Mouse (Mus musculus) ES-E14 (cell line): Measurements from ENCODE around the gene Lpp. TPM values are rescaled to one million over a fixed set of nuclear protein-coding genes. Genes with fewer than 3 reads are reported as not detected.

Experiments
- DNase-seq: peaks from one replicate; pipeline ENCODE4 v3.0.0-alpha.2; 2013; ENCODE audit warnings: low read depth, low spot score
- H3K27ac ChIP-seq: 2 replicates; pipeline ENCODE4 v1.5.1; 2012; ENCODE audit warnings: low read depth, mild to moderate bottlenecking, low read length, moderate library complexity, mixed read lengths; ENCODE audit not compliant: poor library complexity, insufficient read depth, severe bottlenecking
- H3K36me3 ChIP-seq: 2 replicates; pipeline ENCODE4 v1.6.1; 2012; ENCODE audit warnings: mild to moderate bottlenecking, low read length, moderate library complexity, mixed read lengths; ENCODE audit not compliant: control insufficient read depth, poor library complexity, insufficient read depth, severe bottlenecking
- H3K4me1 ChIP-seq, 2 experiments: fragments of 150-350 bp in 1 of 2; sonication (generic) in 1 of 2; 2 replicates each; pipeline ENCODE4 v1.6.1; 2012; ENCODE audit warnings: low read length in 2 of 2, mild to moderate bottlenecking in 1 of 2, mixed read lengths in 1 of 2; ENCODE audit not compliant: control insufficient read depth in 2 of 2, insufficient read depth in 2 of 2, poor library complexity in 1 of 2
- H3K4me3 ChIP-seq, 2 experiments: fragments of 150-350 bp in 1 of 2; sonication (generic) in 1 of 2; 2 replicates each; pipeline ENCODE4 v1.5.1; 2012; ENCODE audit warnings: low read length in 2 of 2, low read depth in 1 of 2, mild to moderate bottlenecking in 1 of 2, mixed read lengths in 1 of 2; ENCODE audit not compliant: insufficient read depth in 1 of 2, poor library complexity in 1 of 2, severe bottlenecking in 1 of 2
- H3K9ac ChIP-seq: 2 replicates; pipeline ENCODE4 v1.6.1; 2012; ENCODE audit warnings: low read depth, mild to moderate bottlenecking, low read length, mixed read lengths; ENCODE audit not compliant: poor library complexity, insufficient read depth, severe bottlenecking
- H3K9me3 ChIP-seq: fragments of 150-350 bp; sonication (generic); 2 replicates; pipeline ENCODE4 v1.6.1; 2012; ENCODE audit warnings: low read depth, mild to moderate bottlenecking, low read length; ENCODE audit not compliant: control insufficient read depth, insufficient read depth
- CHD2 ChIP-seq: IDR thresholded peaks from 2 replicates; pipeline ENCODE4 v1.6.1; 2014; ENCODE audit warnings: mild to moderate bottlenecking, low read depth, low read length, inconsistent platforms
- HCFC1 ChIP-seq: IDR thresholded peaks from 2 replicates; pipeline ENCODE4 v1.6.1; 2012; ENCODE audit warnings: low read length, inconsistent platforms, borderline replicate concordance; ENCODE audit not compliant: insufficient read depth
- MAFK ChIP-seq: IDR thresholded peaks from 2 replicates; pipeline ENCODE4 v1.6.1; 2014; ENCODE audit warnings: mild to moderate bottlenecking, low read depth, low read length, inconsistent platforms; ENCODE audit not compliant: insufficient read depth
- ZC3H11A ChIP-seq: IDR thresholded peaks from 2 replicates; pipeline ENCODE4 v1.6.1; 2012; ENCODE audit warnings: low read depth, mild to moderate bottlenecking, inconsistent platforms, low read length, borderline replicate concordance
- ZNF384 ChIP-seq: IDR thresholded peaks from 2 replicates; pipeline ENCODE4 v1.6.1; 2012; ENCODE audit warnings: low read depth, low read length, inconsistent platforms
- in situ Hi-C, 2 experiments: fragments of 600-800 bp; cut with MboI; formaldehyde crosslinking; loops; one replicate each; pipeline ENCODE4 v1.15.1; 2025; ENCODE audit warnings: low sequenced_read_pairs in 2 of 2, inconsistent platforms in 1 of 2; ENCODE audit not compliant: unreplicated experiment in 2 of 2
- total RNA-seq: library from RNA; depleted of rRNA; stranded (reverse); fragments of 300-350 nt; gene quantifications from 2 replicates; pipeline ENCODE4 v1.2.3, GENCODE M21; 2012

Gene Lpp
- total RNA-seq, 1 experiment: 31.4 TPM

- Histone ChIP-seq H3K4me3 (no peak overlapping the region), H3K9me3 (no peaks in the 10 kb centered on the region; the same call in 1 of the 2 replicates), H3K27ac (no peak overlapping the region), H3K9ac (no peak overlapping the region), H3K36me3 (no peaks in the 10 kb centered on the region), H3K4me1 (peaks cover 0 to 2% of the 10 kb centered on the region in 2 experiments; a peak in 1 of 4 replicates)
- DNase-seq: no peak
- in situ Hi-C loops: no loop called here
- TF ChIP-seq ZNF384 (no peak), CHD2 (no peak), ZC3H11A (no peak), HCFC1 (no peak), MAFK (no peak)
Observed at GRCm38 (mm10) chr16:24490751-24491485, 97.6 kb downstream of the Lpp start.

GRCm38 (mm10) chr16:24491486-24491758, 98.1 kb downstream of the Lpp start:
- no peak overlapping the region for H3K4me3 ChIP-seq
- peaks cover 0 to 2% of the 10 kb centered on the region in 2 experiments; a peak in 1 of 4 replicates for H3K4me1 ChIP-seq
- no peak overlapping the region for H3K9ac ChIP-seq
- in situ Hi-C loops: no loop called here
- no peaks in the 10 kb centered on the region for H3K36me3 ChIP-seq
- no peak for DNase-seq
- H3K27ac ChIP-seq: no peak overlapping the region
- no peak for TF ChIP-seq MAFK
- no peak for TF ChIP-seq ZC3H11A
- TF ChIP-seq HCFC1: no peak
- H3K9me3 ChIP-seq: no peaks in the 10 kb centered on the region; the same call in 1 of the 2 replicates

- TF ChIP-seq HCFC1 (no peak), ZNF384 (no peak), CHD2 (no peak), ZC3H11A (no peak), MAFK (no peak)
- Histone ChIP-seq H3K27ac (no peak overlapping the region), H3K9me3 (no peaks in the 10 kb centered on the region; the same call in 1 of the 2 replicates), H3K4me3 (no peak overlapping the region), H3K4me1 (peaks cover 0 to 2% of the 10 kb centered on the region in 2 experiments; a peak in 1 of 4 replicates), H3K36me3 (no peaks in the 10 kb centered on the region), H3K9ac (no peak overlapping the region)
- no peak for DNase-seq
- in situ Hi-C loops: no loop called here
Observed at GRCm38 (mm10) chr16:24492194-24492940, 99.1 kb downstream of the Lpp start.

- Histone ChIP-seq H3K4me1 (peaks cover 0 to 2% of the 10 kb centered on the region in 2 experiments; a peak in 1 of 4 replicates), H3K27ac (no peak overlapping the region), H3K9me3 (no peaks in the 10 kb centered on the region; the same call in 1 of the 2 replicates), H3K9ac (no peak overlapping the region), H3K4me3 (no peak overlapping the region), H3K36me3 (no peaks in the 10 kb centered on the region)
- no peak for DNase-seq
- TF ChIP-seq HCFC1: no peak
- TF ChIP-seq ZNF384: no peak
- TF ChIP-seq ZC3H11A: no peak
- TF ChIP-seq CHD2: no peak
- TF ChIP-seq MAFK: no peak
- in situ Hi-C loops: no loop called here
Observed at GRCm38 (mm10) chr16:24494531-24494930, 101.2 kb downstream of the Lpp start.
